Mouse (Mus musculus): ENCODE results near the gene Ube2d2b.

The Ube2d2b gene

GRCm38 (mm10) chr5:107829998-107830560 lies at the start of gene Ube2d2b:
TSS of gene Ube2d2b (plus strand) at chr5:107830099.
- no peak for DNase-seq (ENCODE audit: low read depth, low spot score)

DNA sequence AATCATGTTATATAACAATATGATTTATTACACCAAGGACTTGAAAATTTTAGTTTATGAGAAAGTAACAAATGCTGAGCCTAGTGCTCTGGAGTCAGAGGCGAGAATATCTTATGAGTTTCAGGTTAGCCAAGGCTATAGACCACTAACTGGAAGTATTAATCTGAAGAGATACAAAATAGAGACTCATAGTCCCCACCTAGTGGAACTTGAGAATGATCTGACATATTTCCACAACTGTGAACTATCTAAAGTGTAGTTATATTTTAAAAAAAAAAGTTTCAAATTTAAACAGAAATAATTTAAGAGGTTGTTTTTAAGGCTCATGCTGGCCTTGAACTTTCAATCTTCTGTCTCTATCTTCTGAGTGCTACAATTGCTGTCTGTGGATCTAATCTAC lies 47.5 kb upstream of the Ube2d2b start:
- peak; percentile 12 for DNase-seq (ENCODE audit: low read depth, low spot score)

- peak; percentile 30 for DNase-seq (ENCODE audit: low read depth, low spot score)
These were observed 42.0 kb upstream of the Ube2d2b start for GRCm38 (mm10) chr5:107787682-107788443.

GRCm38 (mm10) chr5:107789492-107789891 lies 40.4 kb upstream of the Ube2d2b start:
- DNase-seq (ENCODE audit: low read depth, low spot score) = peak; percentile 58

DNA sequence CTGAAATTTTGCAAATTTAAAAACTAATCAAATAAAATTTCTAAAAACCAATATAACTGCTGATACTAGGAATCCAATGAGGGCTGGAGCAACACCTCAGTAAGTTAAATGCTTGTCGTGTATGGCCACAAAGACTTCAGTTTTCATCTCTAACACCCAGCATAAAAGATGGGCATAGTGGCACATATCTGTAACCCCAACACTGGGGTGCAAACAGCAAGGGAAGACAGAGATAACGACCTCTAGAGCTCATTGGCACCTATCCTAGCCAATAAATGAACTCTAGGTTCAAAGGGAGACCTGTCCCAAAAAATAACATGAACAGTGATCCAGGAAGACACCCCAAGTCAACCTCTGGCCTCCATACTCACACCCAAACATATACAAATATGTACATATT lies 37.9 kb upstream of the Ube2d2b start:
- no peak for DNase-seq (ENCODE audit: low read depth, low spot score)

DNA sequence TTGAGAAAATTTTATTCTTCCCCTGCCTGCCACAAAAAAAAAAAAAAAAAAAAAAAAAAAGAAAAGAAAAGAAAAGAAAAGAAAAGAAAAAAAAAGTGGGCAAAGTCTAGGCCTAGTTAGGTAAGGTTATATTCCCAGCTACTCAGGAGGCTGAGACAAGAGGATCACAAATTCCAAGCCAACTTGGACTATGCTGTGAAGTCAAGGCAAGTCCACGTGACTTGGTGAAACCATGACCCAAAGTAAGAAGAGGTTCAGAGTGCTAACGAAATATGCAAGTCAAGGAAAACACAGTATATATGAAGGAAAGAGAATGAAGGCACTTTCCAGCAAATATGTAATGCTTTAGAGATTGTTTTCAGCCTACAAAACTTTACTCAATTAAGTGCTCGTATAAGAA lies 37.4 kb upstream of the Ube2d2b start:
- DNase-seq (ENCODE audit: low read depth, low spot score) = no peak

DNA sequence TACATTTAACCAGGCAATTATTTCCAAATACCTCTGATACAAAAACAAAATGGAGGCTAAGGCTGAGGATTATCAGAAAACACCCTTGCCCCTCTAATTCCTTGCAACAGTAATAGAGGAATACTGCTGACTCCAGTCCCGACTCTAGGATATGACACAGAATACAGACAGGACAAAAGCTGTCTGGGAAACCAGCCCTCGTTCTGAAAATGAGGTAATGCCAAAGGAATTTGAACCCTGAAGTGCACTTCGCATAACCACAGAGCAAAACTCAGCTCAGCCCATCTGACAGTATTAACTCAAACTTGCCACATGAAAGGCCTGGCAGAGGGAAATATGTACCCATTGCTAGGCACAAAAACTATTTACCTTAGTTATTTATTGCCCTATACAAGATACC lies 36.6 kb upstream of the Ube2d2b start:
- no peak for DNase-seq (ENCODE audit: low read depth, low spot score)

DNA sequence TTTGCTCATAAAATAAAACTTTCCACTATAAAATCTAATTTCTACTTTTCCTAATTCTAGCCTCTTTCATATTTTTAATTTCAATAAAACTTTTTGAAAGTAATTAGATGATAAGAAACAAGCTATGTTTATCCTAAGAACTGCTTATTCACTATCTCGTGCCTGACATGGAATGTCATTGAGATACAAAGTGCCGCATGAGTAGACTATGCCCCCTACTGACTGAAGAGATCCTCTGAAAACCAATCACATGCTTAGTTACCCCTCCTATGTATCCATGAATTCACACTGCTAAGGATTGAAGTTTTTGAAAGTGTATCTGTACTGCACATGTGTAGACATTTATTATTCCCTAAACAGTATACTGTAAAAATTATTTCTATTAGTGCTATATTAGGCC lies 36.0 kb upstream of the Ube2d2b start:
- DNase-seq (ENCODE audit: low read depth, low spot score) = peak; percentile 23

GRCm38 (mm10) chr5:107798290-107798689 lies 31.6 kb upstream of the Ube2d2b start:
- DNase-seq (ENCODE audit: low read depth, low spot score) = no peak

- DNase-seq (ENCODE audit: low read depth, low spot score) = no peak
These were observed 28.7 kb upstream of the Ube2d2b start for GRCm38 (mm10) chr5:107801234-107801633.

- DNase-seq (ENCODE audit: low read depth, low spot score) = no peak
These were observed 27.3 kb upstream of the Ube2d2b start for GRCm38 (mm10) chr5:107802621-107803020.

DNA sequence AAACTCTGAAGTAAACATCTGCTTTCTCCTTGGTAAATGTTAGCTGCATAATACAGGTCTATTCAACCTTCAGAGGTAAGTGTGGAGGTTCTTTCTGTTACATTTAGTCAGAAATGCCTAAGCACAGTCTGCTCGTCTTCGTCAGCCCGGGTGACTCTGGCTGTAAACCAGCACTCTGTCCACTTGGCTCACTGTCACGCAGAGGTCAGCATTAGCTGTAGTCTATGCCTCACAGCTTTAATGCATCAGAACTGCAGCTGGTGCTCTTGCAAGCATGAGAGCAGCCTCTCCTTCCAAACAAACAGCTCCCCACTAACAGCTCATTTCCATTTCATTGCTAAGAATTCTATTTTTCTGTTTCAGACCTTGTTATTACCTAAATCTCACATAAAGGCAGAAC lies 22.4 kb upstream of the Ube2d2b start:
- no peak for DNase-seq (ENCODE audit: low read depth, low spot score)

GRCm38 (mm10) chr5:107814651-107815050 lies 15.2 kb upstream of the Ube2d2b start:
- DNase-seq (ENCODE audit: low read depth, low spot score) = no peak

DNA sequence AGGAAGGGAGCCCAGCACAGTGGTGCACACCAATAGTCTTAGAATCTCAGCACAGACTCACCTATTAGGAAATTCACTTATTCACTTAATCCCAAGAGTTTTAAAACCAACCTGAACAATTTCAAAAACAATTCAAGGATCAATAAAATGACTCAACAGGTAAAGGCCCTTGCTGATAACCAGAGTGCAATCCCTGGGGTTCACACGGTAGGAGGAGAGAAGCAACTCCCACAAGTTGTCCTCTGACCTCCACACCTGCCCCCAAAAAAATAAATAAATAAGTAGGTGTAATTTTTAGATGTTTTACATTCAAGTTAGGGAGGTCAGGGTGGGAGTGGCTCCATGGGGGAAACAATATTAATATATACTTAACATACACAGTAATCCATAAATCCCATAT lies 7.4 kb upstream of the Ube2d2b start:
- no peak for DNase-seq (ENCODE audit: low read depth, low spot score)

DNA sequence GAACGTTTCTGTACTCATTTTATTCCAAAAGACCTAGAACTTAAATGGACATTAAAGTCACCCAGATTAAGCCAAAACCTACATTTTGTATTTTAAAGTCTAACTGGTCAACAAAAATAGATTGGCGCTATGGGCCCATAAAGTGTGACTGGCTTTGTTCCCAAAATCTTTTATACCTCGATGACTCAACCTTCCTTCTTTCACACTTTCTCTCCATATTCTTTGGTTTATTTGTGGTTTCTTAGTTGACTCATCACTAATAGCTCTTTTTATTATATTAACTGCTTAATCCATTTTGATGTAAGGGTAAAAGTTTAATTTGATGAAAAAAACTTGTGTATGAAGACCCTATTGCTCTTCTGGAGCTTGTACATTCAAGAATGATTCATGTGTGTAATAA lies 1.5 kb downstream of the Ube2d2b start:
- DNase-seq (ENCODE audit: low read depth, low spot score) = no peak

GRCm38 (mm10) chr5:107834287-107834686 lies 4.4 kb downstream of the Ube2d2b start:
- no peak for DNase-seq (ENCODE audit: low read depth, low spot score)

GRCm38 (mm10) chr5:107838891-107839644 lies 9.2 kb downstream of the Ube2d2b start:
- no peak for DNase-seq (ENCODE audit: low read depth, low spot score)

DNA sequence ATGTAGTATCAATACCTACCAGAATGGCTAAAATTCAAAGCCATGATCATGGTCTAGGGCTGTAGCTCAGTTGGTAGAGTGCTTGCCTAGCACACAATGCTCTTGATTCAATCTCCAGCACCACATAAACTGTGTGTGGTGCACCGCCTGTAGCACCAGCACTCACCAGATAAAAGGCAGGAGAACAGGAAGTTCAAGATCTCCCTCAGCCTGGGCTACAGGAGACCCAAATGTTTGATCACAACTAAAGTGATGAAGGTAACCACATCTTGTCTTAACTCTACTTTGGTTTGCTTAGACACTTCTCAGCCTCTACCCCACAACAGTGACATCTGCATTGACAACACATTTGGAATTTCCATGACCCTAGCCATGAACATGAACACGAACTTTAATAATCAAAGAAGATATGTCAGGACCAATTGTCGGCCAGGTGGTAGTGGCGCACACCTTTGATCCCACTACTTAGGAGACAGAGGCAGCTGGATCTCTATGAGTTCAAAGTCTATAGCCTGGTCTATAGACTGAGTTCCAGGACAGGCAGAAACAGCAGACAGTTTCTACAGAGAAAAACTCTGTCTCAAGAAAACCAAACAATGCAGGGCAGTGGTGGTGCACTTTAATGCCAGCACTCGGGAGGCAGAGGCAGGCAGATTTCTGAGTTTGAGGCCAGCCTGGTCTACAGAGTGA lies 10.8 kb downstream of the Ube2d2b start:
- DNase-seq (ENCODE audit: low read depth, low spot score) = no peak

- DNase-seq (ENCODE audit: low read depth, low spot score) = peak; percentile 40
These were observed 17.4 kb downstream of the Ube2d2b start for GRCm38 (mm10) chr5:107847349-107847748.

GRCm38 (mm10) chr5:107847817-107848216 lies 17.9 kb downstream of the Ube2d2b start:
- DNase-seq (ENCODE audit: low read depth, low spot score) = no peak

- DNase-seq (ENCODE audit: low read depth, low spot score) = no peak
These were observed 19.1 kb downstream of the Ube2d2b start for GRCm38 (mm10) chr5:107848964-107849363.

- DNase-seq (ENCODE audit: low read depth, low spot score) = no peak
These were observed 23.9 kb downstream of the Ube2d2b start for GRCm38 (mm10) chr5:107853807-107854206.

Data from A20 (cell line).